Mouse (Mus musculus) testis, adult 2 months (tissue): ENCODE measurements around the gene Sspn.

Source experiments
- CTCF ChIP-seq: fragments of 200-500 bp; IDR thresholded peaks from 2 replicates; pipeline ENCODE4 v1.5.1; 2012; ENCODE audit warnings: low read depth, mild to moderate bottlenecking, inconsistent platforms, low read length, moderate library complexity; ENCODE audit not compliant: control insufficient read depth, insufficient read depth, insufficient replicate concordance
- POLR2A ChIP-seq: fragments of 200-500 bp; IDR thresholded peaks from 2 replicates; pipeline ENCODE4 v1.6.1; 2012; ENCODE audit warnings: low read depth, mild to moderate bottlenecking, inconsistent platforms, low read length, moderate library complexity; ENCODE audit not compliant: control insufficient read depth

- TF ChIP-seq CTCF (no peak), POLR2A (no peak)
Observed at GRCm38 (mm10) chr6:145992526-145992925, 61.1 kb downstream of the Sspn start.
